Comparison of ENCODE assay signal across 8 mouse cellular contexts in the genomic region with DNA sequence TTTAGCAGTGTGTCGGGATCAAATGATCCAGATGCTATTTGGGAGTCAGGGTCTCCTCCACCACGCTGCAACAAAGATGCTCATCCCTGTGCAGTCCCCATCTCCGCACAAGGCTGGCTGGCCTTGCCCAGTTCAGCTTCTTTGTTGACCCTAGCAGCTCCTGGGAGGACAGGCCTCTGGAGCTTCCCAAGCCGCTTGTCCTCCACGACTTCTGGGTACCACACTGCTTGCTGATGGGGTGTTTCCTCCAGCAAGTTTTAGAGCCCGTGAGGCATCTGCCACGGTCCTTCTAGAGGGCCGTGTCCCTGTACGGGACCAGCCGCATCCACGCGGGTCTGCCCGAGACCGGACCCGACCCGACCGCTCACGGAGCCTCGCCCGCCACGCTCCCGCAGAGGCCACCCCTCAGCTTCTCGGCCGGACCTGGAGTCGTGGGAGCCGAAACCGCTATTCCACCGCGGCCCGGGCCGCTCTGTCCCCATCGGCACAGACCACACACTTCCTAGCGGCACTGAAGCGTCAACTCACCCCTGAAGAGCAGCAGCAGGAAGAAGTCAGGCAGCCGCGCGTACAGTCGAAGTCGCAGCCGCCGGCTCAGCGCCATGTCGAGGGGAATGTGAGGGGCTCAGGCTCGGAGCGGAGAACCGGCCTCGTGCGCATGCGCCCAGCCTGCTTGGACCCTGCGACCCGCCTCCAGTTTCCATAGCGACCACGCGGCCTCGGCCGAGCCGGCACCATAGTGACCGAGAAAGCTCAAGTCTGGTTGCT. TPM values are rescaled to one million over a fixed set of nuclear protein-coding genes. Genes with fewer than 3 reads are reported as not detected.
DNase-seq lines count a peak whose midpoint lies in the region; ATAC-seq and TF ChIP-seq lines count a peak whose summit lies in the region.

A gene (minus strand): TSS at position 659 of the 768 bp plus-strand sequence.

- peak within 1 kb of the TSS; percentile 80 for H3K9ac ChIP-seq in heart, embryonic 12.5 days
- H3K9ac ChIP-seq in kidney, embryonic 16.5 days (replicated peaks; ENCODE audit: low read length): peak within 1 kb of the TSS; percentile 83

- H3K27me3 ChIP-seq in erythroblast, embryonic 14.5 days (ENCODE audit: control insufficient read depth): peaks cover 28% of the 10 kb centered on the region
- H3K27me3 ChIP-seq in heart, embryonic 12.5 days (replicated peaks): no peaks in the 10 kb centered on the region
- H3K27me3 ChIP-seq in kidney, embryonic 16.5 days (ENCODE audit: insufficient read depth, low read length): no peaks in the 10 kb centered on the region
- no peaks in the 10 kb centered on the region for H3K27me3 ChIP-seq in testis, adult 2 months (ENCODE audit: control insufficient read depth, insufficient read depth, low read length)

- H3K4me2 ChIP-seq in heart, embryonic 12.5 days: peak within 1 kb of the TSS; percentile 72
- peak within 1 kb of the TSS; percentile 78 for H3K4me2 ChIP-seq in kidney, embryonic 16.5 days (replicated peaks; ENCODE audit: low read depth, low read length)

- whole genome bisulfite sequencing in heart, embryonic 12.5 days: under 1% methylated on average over 58 of the region's 58 CpGs
- under 1% methylated on average over 58 of the region's 58 CpGs for WGBS in kidney, embryonic 16.5 days

- H3K27ac ChIP-seq in heart, embryonic 12.5 days (ENCODE audit: poor library complexity, severe bottlenecking): peak within 1 kb of the TSS; percentile 76
- H3K27ac ChIP-seq in kidney, embryonic 16.5 days (ENCODE audit: low read length): peak within 1 kb of the TSS; percentile 87
- H3K27ac ChIP-seq in testis, adult 2 months (ENCODE audit: control insufficient read depth, insufficient read depth, low read depth, low read length): peak within 1 kb of the TSS; percentile 89

- peak; percentile 78 for DNase-seq in fibroblast of lung, adult 2 months (ENCODE audit: low read depth)
- DNase-seq in liver: peak; percentile 84
- peak; percentile 98 for DNase-seq in neural tube, embryonic 10.5 days (ENCODE audit: extremely low spot score, low spot score)

- H3K9me3 ChIP-seq in erythroblast, embryonic 14.5 days (ENCODE audit: control insufficient read depth, low read length): peaks cover 8% of the 10 kb centered on the region
- H3K9me3 ChIP-seq in heart, embryonic 12.5 days (replicated peaks): no peaks in the 10 kb centered on the region
- H3K9me3 ChIP-seq in kidney, embryonic 16.5 days (ENCODE audit: low read length): no peaks in the 10 kb centered on the region

- H3K36me3 ChIP-seq in erythroblast, embryonic 14.5 days (ENCODE audit: control insufficient read depth): no peaks in the 10 kb centered on the region
- H3K36me3 ChIP-seq in heart, embryonic 12.5 days: no peaks in the 10 kb centered on the region
- H3K36me3 ChIP-seq in kidney, embryonic 16.5 days (ENCODE audit: insufficient read depth, low read length): peaks cover 4% of the 10 kb centered on the region; the same call in 1 of the 2 replicates
- H3K36me3 ChIP-seq in testis, adult 2 months (ENCODE audit: control insufficient read depth, insufficient read depth, low read length): no peaks in the 10 kb centered on the region

- H3K4me3 ChIP-seq in erythroblast, embryonic 14.5 days (replicated peaks): peak within 1 kb of the TSS; percentile 47
- H3K4me3 ChIP-seq in heart, embryonic 12.5 days: peak within 1 kb of the TSS; percentile 67
- peak within 1 kb of the TSS; percentile 83 for H3K4me3 ChIP-seq in kidney, embryonic 16.5 days (ENCODE audit: low read length)
- peak within 1 kb of the TSS; percentile 93 for H3K4me3 ChIP-seq in testis, adult 2 months (ENCODE audit: control insufficient read depth, low read depth, low read length)

- TF ChIP-seq POLR2A in testis, adult 2 months (IDR thresholded peaks at IDR 0.05; ENCODE audit: control insufficient read depth, low read depth, low read length): peak; percentile 97

- TF ChIP-seq CTCF in testis, adult 2 months (IDR thresholded peaks at IDR 0.05; ENCODE audit: control insufficient read depth, insufficient read depth, insufficient replicate concordance, low read depth, low read length): no peak

- H3K4me1 ChIP-seq in erythroblast, embryonic 14.5 days (ENCODE audit: control insufficient read depth): peaks cover 4% of the 10 kb centered on the region; the same call in 1 of the 2 replicates
- H3K4me1 ChIP-seq in heart, embryonic 12.5 days (replicated peaks): peaks cover 17% of the 10 kb centered on the region
- 0 out of 2 replicates have a peak, but pooled peaks cover 3% of the 10 kb centered on the region for H3K4me1 ChIP-seq in kidney, embryonic 16.5 days (ENCODE audit: insufficient read depth, low read length)
- H3K4me1 ChIP-seq in testis, adult 2 months (ENCODE audit: control insufficient read depth, insufficient read depth, low read length): peaks cover 6% of the 10 kb centered on the region

- ATAC-seq in erythroblast, adult 5-6 weeks (replicated peaks; ENCODE audit: low FRiP score, poor library complexity, severe bottlenecking): no peak
- peak; percentile 95 for ATAC-seq in heart, embryonic 12.5 days (ENCODE audit: insufficient number of reproducible peaks, low FRiP score)
- peak; percentile 99 for ATAC-seq in kidney, embryonic 16.5 days (ENCODE audit: low FRiP score, low TSS enrichment)

RNA-seq across cellular contexts. Expression of the gene that starts here (rescaled TPM):
- polyA plus RNA-seq in erythroblast, embryonic 14.5 days (2012): 0.02 and 0.03 TPM in 2 replicates
- not detected in 2 replicates for total RNA-seq in erythroblast, adult 5-6 weeks (2015; ENCODE audit: low replicate concordance)
- 0.60 TPM in 1 of 2 replicates, not detected in the other for total RNA-seq in erythroblast, adult 5-6 weeks (2017; ENCODE audit: low replicate concordance)
- polyA plus RNA-seq in heart, embryonic 12.5 days (2016; fragmentation: Nextera tagmentation; extraction: Ambion mirVana): 47.4 and 50.0 TPM in 2 replicates
- 81.5 TPM in 2 replicates for polyA plus RNA-seq in kidney, embryonic 16.5 days (2015; fragmentation: Nextera tagmentation; extraction: Ambion mirVana)
- polyA plus RNA-seq in testis, adult 2 months (2012; rRNA removed): 30.0 and 34.1 TPM in 2 replicates

Comparison
In these comparisons a context has a peak if more than half of its experiments do, and no peak if none do; other contexts are left out.
1. RNA of the gene that starts here (polyA plus RNA-seq): 81.5 TPM in kidney, embryonic 16.5 days, 47.4 to 50.0 TPM in heart, embryonic 12.5 days and 30.0 to 34.1 TPM in testis, adult 2 months; 0.02 to 0.03 TPM in erythroblast, embryonic 14.5 days; every median in the first group is over 10 times any median in the second.
2. Peak in every context shown above with its lines, with median percentiles within 50 percentile points of each other: H3K4me3 ChIP-seq, DNase-seq and H3K27ac ChIP-seq.